Mouse (Mus musculus): ENCODE results near the gene Slc26a9. TPM values are rescaled to one million over a fixed set of nuclear protein-coding genes. Genes with fewer than 3 reads are reported as not detected.

Gene Slc26a9
- polyA plus RNA-seq, 1 experiment from 2014 or later, result 10.9 TPM

- Histone ChIP-seq H3K9ac (replicated peaks; ENCODE audit: low read depth) (no peak overlapping the region), H3K4me2 (replicated peaks; ENCODE audit: low read depth, low read length) (no peak overlapping the region), H3K36me3 (ENCODE audit: insufficient read depth, low read length) (no peaks in the 10 kb centered on the region), H3K4me3 (ENCODE audit: low read depth, low read length) (no peak overlapping the region), H3K9me3 (ENCODE audit: low read length) (no peaks in the 10 kb centered on the region), H3K4me1 (ENCODE audit: insufficient read depth, low read depth, low read length) (no peaks in the 10 kb centered on the region), H3K27ac (ENCODE audit: low read length) (no peak overlapping the region), H3K27me3 (replicated peaks; ENCODE audit: insufficient read depth, low read length) (no peaks in the 10 kb centered on the region)
- ATAC-seq (no peak), DNase-seq (ENCODE audit: low spot score) (no peak)
- 88% methylated on average over 9 of the region's 9 CpGs for WGBS
- TF ChIP-seq EP300 (IDR thresholded peaks at IDR 0.05), result no peak
- TF ChIP-seq CTCF (IDR thresholded peaks at IDR 0.05), result no peak
Measured at GRCm38 (mm10) chr1:131739481-131740160, 4.2 kb upstream of the Slc26a9 start.

GRCm38 (mm10) chr1:131745391-131745790 lies 1.6 kb downstream of the Slc26a9 start:
- DNase-seq (ENCODE audit: low spot score) (no peak), ATAC-seq (no peak)
- Histone ChIP-seq H3K9ac (replicated peaks; ENCODE audit: low read depth) (no peak overlapping the region), H3K4me2 (replicated peaks; ENCODE audit: low read depth, low read length) (peak overlapping the region; percentile 42), H3K4me3 (ENCODE audit: low read depth, low read length) (no peak overlapping the region), H3K36me3 (ENCODE audit: insufficient read depth, low read length) (no peaks in the 10 kb centered on the region), H3K27ac (ENCODE audit: low read length) (no peak overlapping the region; the same call in 1 of the 2 replicates), H3K4me1 (ENCODE audit: insufficient read depth, low read depth, low read length) (no peaks in the 10 kb centered on the region; the same call in 1 of the 2 replicates), H3K9me3 (ENCODE audit: low read length) (no peaks in the 10 kb centered on the region), H3K27me3 (replicated peaks; ENCODE audit: insufficient read depth, low read length) (no peaks in the 10 kb centered on the region)
- WGBS, result 54% methylated on average over 5 of the region's 5 CpGs
- TF ChIP-seq CTCF (IDR thresholded peaks at IDR 0.05) (no peak), EP300 (IDR thresholded peaks at IDR 0.05) (no peak)

- H3K9ac ChIP-seq (replicated peaks; ENCODE audit: low read depth), result no peak overlapping the region
Measured at GRCm38 (mm10) chr1:131747761-131748160, 3.9 kb downstream of the Slc26a9 start.

GRCm38 (mm10) chr1:131748636-131749035 lies 4.8 kb downstream of the Slc26a9 start:
- H3K4me3 ChIP-seq (ENCODE audit: low read depth, low read length), result no peak overlapping the region
- no peak for ATAC-seq
- H3K27ac ChIP-seq (ENCODE audit: low read length), result no peak overlapping the region
- H3K4me2 ChIP-seq (replicated peaks; ENCODE audit: low read depth, low read length), result no peak overlapping the region
- H3K4me1 ChIP-seq (ENCODE audit: insufficient read depth, low read depth, low read length), result peaks cover 5% of the 10 kb centered on the region; the same call in 1 of the 2 replicates
- no peak overlapping the region for H3K9ac ChIP-seq (replicated peaks; ENCODE audit: low read depth)
- no peak for TF ChIP-seq EP300 (IDR thresholded peaks at IDR 0.05)
- H3K36me3 ChIP-seq (ENCODE audit: insufficient read depth, low read length), result no peaks in the 10 kb centered on the region
- no peak for DNase-seq (ENCODE audit: low spot score)
- 89% methylated on average over 2 of the region's 2 CpGs for WGBS
- H3K27me3 ChIP-seq (replicated peaks; ENCODE audit: insufficient read depth, low read length), result no peaks in the 10 kb centered on the region
- no peaks in the 10 kb centered on the region for H3K9me3 ChIP-seq (ENCODE audit: low read length)

More at GRCm38 (mm10) chr1:131747761-131748160, 3.9 kb downstream of the Slc26a9 start:
- TF ChIP-seq CTCF (IDR thresholded peaks at IDR 0.05), result no peak
- no peak for TF ChIP-seq EP300 (IDR thresholded peaks at IDR 0.05)
- no peaks in the 10 kb centered on the region for H3K9me3 ChIP-seq (ENCODE audit: low read length)
- H3K36me3 ChIP-seq (ENCODE audit: insufficient read depth, low read length), result no peaks in the 10 kb centered on the region
- ATAC-seq (peak; percentile 18), DNase-seq (ENCODE audit: low spot score) (peak; percentile 53)
- H3K4me2 ChIP-seq (replicated peaks; ENCODE audit: low read depth, low read length), result 0 out of 2 replicates have a peak overlapping the region, but pooled peaks have one; percentile 11
- H3K27me3 ChIP-seq (replicated peaks; ENCODE audit: insufficient read depth, low read length), result no peaks in the 10 kb centered on the region
- 45% methylated on average over 2 of the region's 2 CpGs for WGBS
- peak overlapping the region; percentile 20; the same call in 1 of the 2 replicates for H3K27ac ChIP-seq (ENCODE audit: low read length)
- H3K4me1 ChIP-seq (ENCODE audit: insufficient read depth, low read depth, low read length), result peaks cover 5% of the 10 kb centered on the region; the same call in 1 of the 2 replicates
- no peak overlapping the region for H3K4me3 ChIP-seq (ENCODE audit: low read depth, low read length)

GRCm38 (mm10) chr1:131749706-131750545 lies 6.1 kb downstream of the Slc26a9 start:
- DNase-seq (ENCODE audit: low spot score), result peak; percentile 85
- H3K27me3 ChIP-seq (replicated peaks; ENCODE audit: insufficient read depth, low read length), result no peaks in the 10 kb centered on the region
- no peak for TF ChIP-seq EP300 (IDR thresholded peaks at IDR 0.05)
- no peak for TF ChIP-seq CTCF (IDR thresholded peaks at IDR 0.05)
- ATAC-seq, result peak; percentile 66
- peaks cover 5% of the 10 kb centered on the region; the same call in 1 of the 2 replicates for H3K4me1 ChIP-seq (ENCODE audit: insufficient read depth, low read depth, low read length)
- no peak overlapping the region for H3K4me3 ChIP-seq (ENCODE audit: low read depth, low read length)
- peak overlapping the region; percentile 57; the same call in 1 of the 2 replicates for H3K27ac ChIP-seq (ENCODE audit: low read length)
- H3K9ac ChIP-seq (replicated peaks; ENCODE audit: low read depth), result no peak overlapping the region
- no peaks in the 10 kb centered on the region for H3K9me3 ChIP-seq (ENCODE audit: low read length)
- H3K36me3 ChIP-seq (ENCODE audit: insufficient read depth, low read length), result no peaks in the 10 kb centered on the region
- H3K4me2 ChIP-seq (replicated peaks; ENCODE audit: low read depth, low read length), result no peak overlapping the region
- WGBS, result 57% methylated on average over 15 of the region's 15 CpGs

All from lung, postnatal 0 days (tissue).